Mouse (Mus musculus) activated CD4-positive, CD25-positive, alpha-beta regulatory T cell, adult 4 months (primary cell): ENCODE results near the gene Tnni1. TPM values are rescaled to one million over a fixed set of nuclear protein-coding genes. Genes with fewer than 3 reads are reported as not detected.
A peak's percentile ranks its signal among the peaks of the same experiment; 100 is the strongest.

Experiments used
- ATAC-seq: one replicate; pipeline ENCODE4 v1.8.0; 2017
- polyA plus RNA-seq, 2 experiments: library from polyadenylated mRNA; unstranded; fragments of 100-300 nt; shearing (Covaris generic); gene quantifications; one replicate each; pipeline ENCODE4 v1.2.1; 2017

The Tnni1 gene
- polyA plus RNA-seq, 2 experiments from 2014 or later, result not detected

DNA sequence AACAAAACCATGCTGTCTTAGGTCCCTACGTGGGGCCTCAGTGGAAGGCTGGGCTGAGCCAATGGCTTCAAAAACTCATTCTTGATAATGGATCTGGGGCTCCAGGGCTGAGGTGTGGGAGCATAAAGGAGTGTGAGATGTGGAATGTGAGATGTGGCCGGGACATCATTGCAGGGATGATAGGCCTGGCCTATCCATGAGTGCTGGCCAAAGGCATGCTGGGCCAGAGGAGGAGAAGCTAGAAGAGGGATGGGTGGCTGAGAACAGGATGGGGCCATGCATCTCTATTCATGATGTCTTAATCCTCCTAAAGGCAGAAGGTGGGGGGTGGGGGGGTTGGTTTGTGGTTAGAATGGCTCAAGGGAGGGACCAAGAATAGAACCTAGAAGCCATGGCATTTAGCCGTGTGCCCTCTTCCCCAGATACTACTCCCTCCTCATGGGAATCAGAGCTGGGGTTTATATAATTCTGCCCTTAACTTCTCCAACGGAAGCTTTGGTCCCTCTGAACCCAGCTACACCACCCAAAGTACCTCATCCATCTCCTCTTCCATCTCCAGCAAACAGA is 11.8 kb upstream of the Tnni1 start:
- ATAC-seq, result no peak

DNA sequence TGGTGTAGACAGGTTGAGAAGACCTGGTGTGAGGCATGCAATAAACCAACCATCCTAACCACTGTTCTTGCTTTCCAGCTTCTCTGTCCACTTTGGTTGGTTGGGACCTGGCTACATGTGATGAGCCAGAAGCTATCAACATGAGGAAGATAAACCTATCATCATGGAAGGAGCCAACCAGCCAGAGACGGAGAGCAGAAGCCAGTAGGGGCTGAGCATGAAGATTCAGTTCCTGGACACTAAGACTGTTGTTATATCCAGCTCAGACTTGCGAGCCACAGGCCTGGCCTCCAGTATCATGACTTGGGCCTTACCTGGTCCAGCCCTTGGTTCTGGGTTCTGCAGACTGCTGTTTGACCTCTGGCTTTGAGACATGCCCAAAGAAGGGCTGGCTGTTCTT is 10.8 kb upstream of the Tnni1 start:
- no peak for ATAC-seq

DNA sequence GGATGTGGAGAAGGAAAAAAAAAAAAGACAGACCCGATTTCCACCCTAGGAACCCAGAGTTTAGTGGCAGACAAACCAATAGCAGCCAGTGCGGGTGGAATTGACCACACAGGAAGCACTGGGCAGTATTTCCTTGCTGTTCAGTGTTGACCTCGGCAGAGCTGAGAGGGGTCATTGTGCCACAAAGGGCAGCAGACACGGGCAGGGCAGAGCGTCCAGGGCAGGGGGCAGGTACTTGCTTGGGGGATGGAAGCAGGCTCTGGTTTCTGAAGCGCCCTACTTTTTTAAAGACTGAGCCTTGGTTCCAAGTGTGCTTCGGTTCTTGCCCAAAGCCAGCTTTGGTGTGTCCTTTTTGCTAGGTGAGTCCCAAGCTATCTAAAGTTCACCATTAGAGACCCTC is 9.0 kb upstream of the Tnni1 start:
- no peak for ATAC-seq

DNA sequence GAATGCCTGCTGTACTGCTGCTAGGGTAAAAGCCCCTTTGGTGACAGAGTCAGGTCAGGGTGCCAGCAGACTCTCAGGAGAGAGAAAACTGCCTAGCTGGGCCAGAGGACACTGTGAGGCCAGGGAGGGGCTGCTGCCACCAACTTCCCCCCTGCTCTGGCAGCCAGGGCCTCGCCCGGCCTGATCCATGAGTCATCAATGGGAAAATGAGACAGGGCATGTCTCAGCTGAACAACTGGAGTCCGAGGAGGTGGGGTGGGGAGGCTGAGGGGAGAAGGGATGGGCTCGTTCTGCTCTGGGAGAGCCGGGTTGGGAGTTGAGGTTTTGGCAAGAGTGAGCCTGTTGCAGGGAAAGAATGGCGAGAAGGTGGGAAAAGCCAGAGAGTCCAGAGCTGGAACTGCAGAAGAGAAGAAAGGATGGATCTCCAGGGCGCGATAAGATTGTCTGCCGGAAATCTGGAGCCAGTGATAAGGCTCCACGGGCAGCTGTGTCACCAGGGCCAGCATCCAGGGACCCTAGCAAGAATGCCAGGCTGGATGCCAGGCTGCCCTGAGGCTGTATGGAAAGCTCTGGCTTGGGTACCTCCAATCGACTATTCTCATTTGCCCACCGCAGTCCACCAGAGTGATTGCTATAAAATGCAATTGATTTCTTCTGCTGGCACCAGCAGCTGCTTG is 8.2 kb upstream of the Tnni1 start:
- ATAC-seq, result no peak

DNA sequence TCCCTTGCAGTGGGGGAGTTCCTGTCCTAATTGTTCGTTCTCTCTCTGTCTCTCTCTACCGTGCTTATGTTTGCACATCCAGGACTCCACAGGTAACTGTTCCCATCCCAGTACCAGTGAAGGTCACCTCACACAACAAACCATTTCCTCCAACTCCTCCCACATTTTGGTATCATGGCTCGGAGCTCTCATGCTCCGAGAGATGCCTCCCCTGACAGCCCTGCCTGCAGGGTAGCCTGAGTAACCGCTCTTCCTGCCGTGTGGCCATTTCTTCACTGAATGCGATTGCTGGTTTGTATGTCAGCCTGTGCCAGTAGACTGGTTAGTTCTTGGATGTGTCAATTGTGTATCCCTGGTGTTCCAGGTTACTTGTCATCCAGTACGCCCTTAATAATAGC is 7.7 kb upstream of the Tnni1 start:
- ATAC-seq, result no peak

DNA sequence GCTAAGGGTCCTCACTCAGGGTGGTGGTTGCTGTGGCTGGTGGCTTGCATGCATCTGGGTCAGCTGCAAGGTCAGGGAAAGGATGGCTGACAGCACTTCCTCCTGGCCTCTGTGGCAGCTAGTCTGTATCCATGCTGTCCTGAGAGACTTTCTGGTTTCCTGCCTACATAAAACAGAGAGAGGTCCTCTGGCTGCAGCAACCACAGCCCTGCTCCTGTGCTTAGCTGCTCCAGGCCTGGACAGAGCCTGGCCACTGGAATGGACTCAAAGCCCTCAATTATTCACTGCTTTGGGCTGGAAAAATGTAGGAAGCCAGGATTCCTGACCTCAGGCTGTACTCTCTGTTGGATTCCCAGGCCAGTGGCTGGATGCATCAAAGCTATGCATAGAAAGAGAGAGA is 2.6 kb upstream of the Tnni1 start:
- ATAC-seq, result no peak

DNA sequence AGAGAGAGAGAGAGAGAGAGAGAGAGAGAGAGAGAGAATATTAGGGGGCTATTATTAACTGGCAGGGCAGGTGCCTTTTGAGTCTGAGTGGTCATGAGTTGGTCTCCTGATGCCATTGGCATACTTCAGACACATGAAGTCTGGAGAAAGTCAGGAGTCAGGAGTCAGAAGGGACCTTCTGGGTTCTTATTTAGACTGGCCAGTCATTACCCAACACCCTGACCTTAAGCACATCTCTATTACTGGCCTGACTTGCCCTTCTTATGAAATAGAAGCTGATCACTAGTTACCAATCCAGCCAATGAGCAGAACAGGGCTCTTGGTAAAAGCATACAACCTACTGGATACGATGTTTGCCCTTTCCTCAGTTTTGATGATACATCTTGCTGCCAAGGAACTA is 2.2 kb upstream of the Tnni1 start:
- ATAC-seq, result no peak

DNA sequence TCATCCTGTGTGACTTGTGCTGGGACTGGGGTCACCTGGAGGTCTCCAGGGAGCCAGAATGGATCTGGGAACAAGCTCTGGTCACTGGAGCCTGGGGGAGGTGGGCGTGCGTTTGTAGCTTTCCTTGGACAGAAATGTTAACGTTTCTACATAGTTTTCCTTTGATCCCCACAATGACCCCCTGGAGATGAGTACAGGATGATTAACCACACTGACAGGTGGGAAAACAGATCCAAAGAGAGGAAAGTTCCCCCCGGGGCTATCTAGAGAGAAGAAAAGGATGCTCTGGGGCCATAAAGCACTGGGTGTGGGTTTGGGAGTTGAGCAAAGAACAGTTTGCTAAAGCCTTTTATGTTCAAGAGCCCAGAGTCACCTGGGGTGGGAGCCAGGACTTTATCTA is 1.4 kb downstream of the Tnni1 start:
- no peak for ATAC-seq

DNA sequence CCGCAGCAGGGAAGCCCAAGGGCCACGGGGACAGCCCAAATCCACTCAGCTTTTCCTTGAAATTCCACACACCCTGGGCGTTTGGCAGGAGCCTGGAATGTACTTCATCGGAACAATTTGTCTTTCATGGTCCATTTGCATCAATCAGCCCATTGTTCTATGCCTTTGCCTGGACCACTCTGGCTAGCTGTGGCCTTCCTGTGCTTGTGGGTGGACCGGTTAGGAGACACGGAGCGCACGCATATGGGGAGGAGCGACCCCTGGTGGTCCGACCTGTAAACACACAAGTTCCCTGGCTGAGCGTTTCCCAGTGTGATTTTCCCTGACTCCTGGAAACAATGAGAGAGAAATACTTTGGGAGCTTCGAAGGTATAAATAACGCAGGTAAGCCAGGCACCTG is 2.0 kb downstream of the Tnni1 start:
- ATAC-seq, result peak; percentile 79

DNA sequence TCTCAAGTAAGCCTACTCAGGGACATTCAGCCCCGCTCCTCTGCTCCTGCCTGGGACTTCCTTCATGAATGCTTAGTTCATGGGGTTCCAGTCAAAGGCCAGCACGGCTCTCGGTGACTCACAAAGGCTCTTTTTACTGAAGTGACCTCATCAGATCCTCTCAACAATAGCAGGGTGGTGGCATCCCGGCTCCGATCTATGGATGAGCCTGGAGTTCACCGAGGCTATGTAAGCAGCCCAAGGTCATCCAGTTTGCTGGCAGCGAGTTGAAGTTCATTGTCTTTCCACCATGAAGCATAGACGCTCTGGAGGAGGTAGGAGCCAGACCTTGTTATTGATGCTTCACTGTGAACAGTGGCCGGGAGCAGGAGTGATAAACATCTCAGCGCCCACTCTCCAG is 3.6 kb downstream of the Tnni1 start:
- no peak for ATAC-seq

DNA sequence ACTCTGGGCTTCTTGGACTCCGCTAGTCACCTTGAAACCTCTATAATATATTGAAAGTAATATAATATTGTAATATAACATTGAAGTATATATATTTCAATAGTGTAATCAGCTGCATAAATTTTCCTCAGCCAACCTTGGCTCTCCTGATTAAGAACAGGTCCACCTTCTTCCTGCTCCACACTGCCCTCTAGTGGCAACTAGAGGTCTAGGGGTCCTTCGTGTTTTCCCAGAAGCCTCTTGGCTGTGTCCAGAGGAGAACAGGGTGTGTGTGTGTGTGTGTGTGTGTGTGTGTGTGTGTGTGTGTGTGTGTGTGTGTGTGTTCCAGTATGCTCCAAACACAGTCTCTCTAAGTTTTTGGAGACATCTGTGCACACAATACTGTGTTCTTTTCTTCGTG is 8.6 kb downstream of the Tnni1 start:
- ATAC-seq, result peak; percentile 71

DNA sequence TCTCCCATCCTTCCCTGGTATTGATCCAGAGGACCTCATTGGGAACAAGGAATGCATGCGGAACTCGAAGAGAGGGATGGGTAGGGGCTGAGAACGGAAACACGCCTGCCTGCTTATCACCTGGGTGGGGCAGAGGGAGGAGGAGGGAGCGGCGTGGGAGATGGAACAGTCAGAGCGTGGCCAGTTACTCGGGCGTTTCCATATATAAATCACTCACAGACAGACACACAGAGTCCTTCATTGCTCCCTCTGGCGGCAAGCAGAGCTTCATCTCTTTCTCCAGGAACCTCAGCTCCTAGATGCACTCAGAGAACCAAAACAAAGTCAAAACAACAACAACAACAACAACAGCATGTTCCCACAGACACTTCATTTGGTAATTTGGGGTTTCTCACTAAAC is 9.5 kb downstream of the Tnni1 start:
- ATAC-seq, result no peak

DNA sequence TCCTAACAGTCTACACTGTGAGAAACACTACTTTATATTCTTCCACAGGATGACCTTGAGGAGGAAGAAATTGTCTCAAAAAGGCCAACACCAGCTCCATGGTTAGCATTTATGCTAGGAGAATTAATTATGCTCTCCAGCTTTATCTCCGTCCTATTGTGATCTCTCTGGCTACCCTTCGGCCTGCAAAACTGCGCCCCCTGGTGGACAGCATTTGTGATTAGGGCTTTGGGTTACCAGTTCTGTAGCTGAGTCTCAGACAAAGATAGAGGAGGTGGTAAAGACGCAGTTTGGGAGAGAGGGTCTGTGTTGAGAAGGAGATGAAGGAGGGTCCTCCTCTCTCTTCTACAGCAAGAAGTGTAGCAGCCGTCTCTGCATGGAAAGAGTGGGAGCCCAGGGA is 10.6 kb downstream of the Tnni1 start:
- ATAC-seq, result peak; percentile 65

DNA sequence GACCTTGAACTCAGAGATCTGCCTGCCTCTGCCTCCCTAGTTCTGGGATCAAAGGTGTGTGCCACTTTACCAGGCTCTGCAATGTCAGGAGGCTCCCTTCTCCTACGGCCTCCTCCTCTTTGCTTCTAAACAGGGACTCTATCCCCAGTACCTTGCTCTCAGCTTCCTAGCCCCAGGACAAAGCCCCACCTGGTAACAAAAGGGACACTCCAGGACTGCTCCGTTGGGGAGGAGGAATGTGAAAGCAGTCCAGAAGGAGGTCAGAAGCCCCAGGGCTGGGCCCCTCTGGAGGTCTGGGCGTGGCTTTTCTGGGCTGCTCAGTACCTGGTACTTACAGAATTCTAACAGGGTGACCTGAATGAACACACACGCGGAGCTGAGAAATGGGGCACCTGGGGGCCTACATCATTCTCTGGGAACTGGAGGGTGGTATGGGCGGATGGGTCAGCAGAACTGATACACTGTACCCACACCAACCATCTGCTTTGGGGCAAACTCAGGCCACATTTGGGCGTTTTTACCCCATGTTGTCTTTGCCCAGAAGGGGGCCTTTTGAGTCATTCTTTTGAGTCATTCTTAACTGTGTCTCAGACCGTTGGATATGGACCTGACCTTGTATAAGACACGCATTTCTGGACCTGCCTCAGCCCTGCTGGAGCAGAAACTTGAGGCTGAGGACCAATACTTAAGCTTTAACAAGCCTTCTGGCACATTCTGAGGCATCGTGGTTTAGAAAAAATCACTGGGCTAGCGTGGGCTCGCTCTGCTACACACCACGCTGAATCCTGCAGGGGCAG is 13.1 kb downstream of the Tnni1 start:
- no peak for ATAC-seq

DNA sequence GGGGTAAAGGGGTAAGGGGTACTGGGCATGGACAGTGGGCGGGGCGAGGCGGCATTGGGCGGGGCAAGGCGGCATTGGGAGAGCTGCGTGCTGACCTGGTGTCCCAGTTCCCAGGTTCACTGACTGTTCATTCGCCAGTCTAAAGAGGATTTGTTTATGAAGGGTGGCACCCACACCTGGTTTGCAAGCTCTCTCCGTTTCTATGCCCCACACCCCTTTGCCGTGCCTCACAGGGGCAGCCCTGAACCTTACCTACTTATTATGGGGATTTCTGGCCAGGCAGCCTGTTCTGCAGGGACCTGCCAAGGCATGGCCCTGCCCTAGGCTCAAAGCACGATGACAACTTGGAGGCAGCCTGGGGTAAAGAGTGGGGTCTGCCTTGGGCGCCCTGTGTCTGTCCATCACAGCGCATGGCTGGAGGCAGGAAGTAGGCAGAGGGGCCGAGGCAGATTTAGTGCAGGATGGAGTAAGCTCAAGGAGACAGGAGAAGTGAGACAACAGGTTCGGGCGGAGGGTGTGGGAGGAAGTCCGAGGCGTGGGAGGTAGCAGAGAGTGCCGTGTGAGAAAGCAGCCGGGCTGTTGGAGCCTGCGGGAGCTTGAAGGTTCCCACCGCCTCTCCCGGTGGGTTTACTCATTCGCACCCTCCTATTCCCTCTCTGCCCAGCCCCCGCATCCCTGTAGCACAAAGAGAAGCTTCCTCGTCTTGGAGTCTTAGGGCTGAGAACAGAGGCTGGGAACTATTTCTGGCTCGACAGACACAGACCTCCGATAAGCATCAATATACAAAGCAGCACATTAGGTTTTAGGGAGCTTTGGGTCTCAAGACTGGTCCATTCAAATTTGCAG is 14.4 kb downstream of the Tnni1 start:
- peak; percentile 60 for ATAC-seq

DNA sequence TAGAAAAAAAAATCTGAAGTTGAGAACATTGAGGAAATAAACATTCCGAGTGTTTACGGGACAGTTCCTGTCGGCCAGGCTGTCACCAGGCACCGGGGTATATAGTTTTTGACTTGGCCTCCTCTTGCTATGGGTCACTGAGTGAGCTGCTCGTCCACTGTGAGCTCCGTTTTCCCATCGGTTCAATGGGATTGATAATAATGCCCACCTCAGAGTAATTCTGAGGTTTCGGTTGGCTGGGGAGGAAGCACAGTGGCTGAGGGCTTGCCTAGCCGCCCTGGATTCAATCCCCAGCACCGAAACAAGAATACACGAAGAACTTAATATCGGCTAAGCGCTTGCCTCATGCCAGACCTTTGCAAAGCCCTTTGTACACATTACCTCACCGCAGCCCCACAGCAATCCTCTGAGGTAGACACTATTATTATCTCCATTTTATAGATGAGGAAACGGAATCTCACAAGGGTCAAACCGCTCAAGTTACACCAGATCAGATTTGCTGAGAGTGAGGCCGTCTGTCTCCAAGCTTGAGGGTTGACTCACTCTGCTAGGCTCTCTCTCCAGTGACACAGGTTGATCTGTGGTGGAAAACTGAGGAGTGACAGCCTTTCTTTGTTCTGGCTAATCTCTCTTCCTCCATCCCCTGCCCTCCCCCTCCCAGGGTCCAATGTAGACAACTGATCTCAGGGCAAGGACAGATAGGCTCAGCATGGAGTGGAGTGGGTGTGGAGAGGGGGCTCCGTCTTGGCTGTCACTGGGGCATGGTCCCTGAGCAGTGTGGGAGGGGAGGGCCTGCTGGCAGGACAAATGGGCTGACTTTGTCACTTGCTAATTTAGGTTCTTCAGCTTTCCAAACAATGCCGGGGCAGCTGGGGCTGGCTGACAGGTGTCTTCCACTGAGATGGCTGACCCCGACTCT is 15.2 kb downstream of the Tnni1 start:
- no peak for ATAC-seq

DNA sequence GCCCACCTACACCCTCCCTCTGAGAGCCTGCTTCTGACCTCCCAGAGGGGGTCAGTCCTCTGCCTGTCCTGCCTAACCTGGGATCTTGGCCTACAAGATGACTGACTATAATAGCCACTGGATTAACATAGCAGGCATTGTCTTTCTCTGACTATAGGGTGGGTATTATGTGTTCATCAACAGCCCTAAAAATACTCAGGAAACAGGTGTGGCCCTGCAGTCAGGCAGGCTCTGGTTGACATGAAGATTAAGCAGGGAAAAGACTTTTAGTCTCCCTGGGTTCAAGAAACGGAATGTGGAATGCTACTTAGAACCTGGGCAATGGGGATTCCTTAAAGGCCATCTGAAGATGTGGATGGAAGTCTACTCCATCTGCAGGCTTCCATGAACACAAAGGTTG is 19.3 kb downstream of the Tnni1 start:
- ATAC-seq, result no peak

DNA sequence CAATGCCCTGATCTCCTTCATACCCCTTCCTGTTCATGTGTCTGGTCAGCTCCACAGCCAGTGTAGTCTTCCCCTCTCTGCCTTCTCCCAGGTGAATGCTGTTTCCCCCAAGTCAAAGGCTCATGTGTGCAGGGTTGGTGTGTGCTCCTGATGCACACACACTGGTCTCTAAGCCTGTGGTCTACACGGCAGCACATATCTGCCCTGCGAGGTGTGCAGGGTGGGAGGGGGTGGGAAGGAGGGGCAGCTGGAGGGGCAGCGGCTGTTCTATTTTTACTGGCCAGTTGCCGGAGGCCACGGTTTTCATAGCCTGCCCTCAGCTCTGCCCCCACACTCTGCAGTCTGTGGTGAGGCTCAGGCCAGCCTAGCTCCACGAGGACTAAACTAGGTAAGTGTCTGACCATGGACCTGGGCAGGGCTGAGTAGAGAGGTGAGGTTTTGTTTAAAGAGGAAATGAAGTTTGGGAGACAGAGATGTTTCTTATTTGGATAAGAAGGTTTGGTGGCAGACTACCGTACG is 19.9 kb downstream of the Tnni1 start:
- no peak for ATAC-seq

DNA sequence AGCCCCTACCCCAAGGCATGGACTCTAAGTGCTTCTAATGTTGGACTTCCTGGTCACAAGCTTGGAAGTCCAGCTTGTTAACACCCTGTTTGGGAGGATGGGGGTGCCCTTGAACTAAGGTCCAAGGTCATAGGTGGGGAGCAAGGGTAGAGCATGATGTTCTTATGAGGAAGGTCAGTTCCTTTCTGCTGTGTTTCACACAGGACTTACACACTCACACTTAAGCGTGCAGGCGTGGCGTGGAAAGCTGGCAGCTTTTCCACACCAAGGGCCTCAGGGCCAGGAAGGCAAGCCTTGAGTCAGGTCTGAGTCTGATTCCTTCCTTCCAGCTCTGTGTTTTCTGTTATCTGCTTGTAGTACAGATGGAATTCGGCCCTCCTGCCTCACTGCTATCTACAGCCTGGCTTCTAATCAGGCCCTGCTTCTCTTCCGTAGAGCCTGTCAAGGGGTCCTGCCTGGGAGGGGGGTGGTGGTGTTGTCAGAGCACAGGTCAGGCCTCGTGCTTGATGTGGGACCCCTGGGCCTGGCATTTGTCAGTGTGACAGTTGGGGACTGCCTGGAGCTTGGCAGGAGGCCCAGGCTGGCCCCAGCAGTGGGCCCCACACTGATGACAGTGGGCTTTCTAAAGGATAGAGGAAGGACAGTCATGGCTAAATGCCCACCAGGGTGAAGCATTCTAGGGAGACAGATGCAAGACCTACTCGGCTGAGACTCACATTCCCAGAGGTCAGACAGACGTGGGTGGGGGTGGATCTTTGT is 21.1 kb downstream of the Tnni1 start:
- ATAC-seq, result no peak

DNA sequence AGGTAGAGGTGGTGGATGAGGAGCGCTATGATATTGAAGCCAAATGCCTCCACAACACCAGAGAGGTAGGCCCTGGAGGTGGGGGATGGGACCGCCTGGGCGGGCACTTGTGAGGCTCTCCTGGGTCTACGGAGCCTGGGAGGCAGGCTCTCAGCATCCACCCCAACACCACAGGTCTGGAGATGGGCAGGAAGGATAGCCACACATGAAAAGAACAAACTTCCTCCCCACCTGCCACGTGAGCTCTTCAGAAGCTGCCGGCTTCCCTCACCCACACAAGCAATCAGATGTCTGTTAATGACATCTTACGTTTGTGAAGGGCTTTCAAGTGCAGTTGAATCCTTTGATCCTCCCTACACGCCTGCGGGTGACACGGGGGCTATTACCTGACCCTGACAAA is 28.3 kb downstream of the Tnni1 start:
- peak; percentile 85 for ATAC-seq

DNA sequence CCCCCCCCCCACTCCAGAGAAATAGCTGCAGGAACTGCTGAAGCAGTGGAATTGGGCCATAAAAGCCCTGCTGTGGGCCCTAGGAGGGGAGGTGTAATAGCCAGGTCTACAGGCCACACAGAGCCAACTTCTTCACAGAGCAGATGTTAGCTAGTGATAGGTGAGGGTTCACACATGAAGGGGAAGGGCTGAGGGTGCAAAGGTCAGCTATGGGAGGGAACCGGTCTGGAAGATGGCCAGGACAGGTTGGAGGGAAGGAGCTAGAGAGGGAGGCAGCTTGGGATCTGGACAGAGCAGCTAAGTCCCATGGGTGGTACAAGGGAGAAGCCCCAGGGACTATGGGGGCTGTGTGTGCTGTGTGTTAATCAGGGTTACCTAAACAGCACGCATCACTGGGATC is 30.9 kb downstream of the Tnni1 start:
- ATAC-seq, result no peak
